Mouse (Mus musculus) intestine, postnatal 0 days (tissue): ENCODE data around the gene Capzb. TPM values are rescaled to one million over a fixed set of nuclear protein-coding genes. Genes with fewer than 3 reads are reported as not detected.

ENCODE experiments used
- ATAC-seq: fragments of 200-750 bp; cut with Nextera tagmentation; 2 replicates; pipeline ENCODE4 v1.8.0; 2017; ENCODE audit warnings: mild to moderate bottlenecking, moderate TSS enrichment, moderate library complexity
- H3K27ac ChIP-seq: fragments of 300-500 bp; sonication (generic); 2 replicates; pipeline ENCODE4 v1.5.1; 2014; ENCODE audit warnings: mild to moderate bottlenecking, low read depth, low read length, moderate library complexity
- H3K27me3 ChIP-seq: fragments of 300-500 bp; sonication (generic); replicated peaks from 2 replicates; pipeline ENCODE4 v1.6.1; 2014; ENCODE audit warnings: low read length, mixed read lengths; ENCODE audit not compliant: control insufficient read depth, insufficient read depth
- H3K36me3 ChIP-seq: fragments of 300-500 bp; sonication (generic); 2 replicates; pipeline ENCODE4 v1.6.1; 2014; ENCODE audit warnings: mild to moderate bottlenecking, moderate library complexity; ENCODE audit not compliant: control insufficient read depth, insufficient read depth
- H3K4me1 ChIP-seq: fragments of 300-500 bp; sonication (generic); replicated peaks from 2 replicates; pipeline ENCODE4 v1.6.1; 2014; ENCODE audit warnings: antibody characterized with exemption, low read length, mixed read lengths; ENCODE audit not compliant: control insufficient read depth, insufficient read depth
- H3K4me2 ChIP-seq: fragments of 300-500 bp; sonication (generic); replicated peaks from 2 replicates; pipeline ENCODE4 v1.6.1; 2014; ENCODE audit warnings: low read depth, mild to moderate bottlenecking, moderate library complexity
- H3K4me3 ChIP-seq: fragments of 300-500 bp; sonication (generic); 2 replicates; pipeline ENCODE4 v1.5.1; 2014; ENCODE audit warnings: low read depth, low read length
- H3K9ac ChIP-seq: fragments of 300-500 bp; sonication (generic); 2 replicates; pipeline ENCODE4 v1.6.1; 2014; ENCODE audit warnings: mild to moderate bottlenecking, low read depth, low read length
- H3K9me3 ChIP-seq: fragments of 300-500 bp; sonication (generic); 2 replicates; pipeline ENCODE4 v1.6.1; 2016; ENCODE audit warnings: mixed run types; ENCODE audit not compliant: control insufficient read depth
- CTCF ChIP-seq: sonication (generic); IDR thresholded peaks from 2 replicates; pipeline ENCODE4 v1.5.1; 2016; ENCODE audit warnings: low read depth, mild to moderate bottlenecking, control low read depth, antibody characterized with exemption, moderate library complexity
- WGBS: fragments of 180-500 bp; shearing (Covaris S2); extraction: QIAGEN DNeasy Blood & Tissue Kit; methylation state at CpG from one replicate; pipeline ENCODE4 v1.1.7; 2014; 5-methylcytosine and 5-hydroxymethylcytosine counted together
- polyA plus RNA-seq: library from polyadenylated mRNA; unstranded; fragments of >200 nt; fragmentation: Nextera tagmentation; extraction: Ambion mirVana; gene quantifications from 2 replicates; pipeline ENCODE4 v1.2.1, GENCODE M21; 2015

Gene Capzb
- polyA plus RNA-seq, 1 experiment from 2014 or later = 299 TPM

DNA sequence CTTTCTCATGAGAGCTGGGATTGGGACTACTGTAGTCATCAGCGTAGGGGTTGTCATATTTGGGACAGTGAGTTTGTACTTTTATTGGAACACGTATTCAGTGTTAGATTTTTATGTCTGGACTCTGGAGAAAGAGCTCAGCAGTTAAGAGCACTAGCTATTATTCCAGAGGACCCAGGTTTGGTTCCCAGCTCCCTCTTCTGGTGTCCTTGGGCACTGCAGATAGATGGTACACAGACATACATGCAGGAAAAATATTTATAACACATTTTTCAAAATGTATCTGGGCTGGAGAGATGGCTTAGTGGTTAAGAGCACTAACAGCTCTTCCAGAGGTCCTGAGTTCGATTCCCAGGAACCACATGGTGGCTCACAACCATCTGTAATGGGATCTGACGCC lies 28.3 kb downstream of the Capzb start:
- no peak overlapping the region for H3K4me3 ChIP-seq
- H3K27me3 ChIP-seq = no peaks in the 10 kb centered on the region
- no peak overlapping the region for H3K9ac ChIP-seq
- no peak overlapping the region for H3K4me2 ChIP-seq
- H3K36me3 ChIP-seq = peaks cover 7% of the 10 kb centered on the region
- no peak overlapping the region for H3K27ac ChIP-seq
- no peaks in the 10 kb centered on the region for H3K9me3 ChIP-seq
- TF ChIP-seq CTCF = peak; percentile 71
- no peak for ATAC-seq
- 95% methylated on average over 4 of the region's 4 CpGs for WGBS
- H3K4me1 ChIP-seq = no peaks in the 10 kb centered on the region; the same call in 1 of the 2 replicates

DNA sequence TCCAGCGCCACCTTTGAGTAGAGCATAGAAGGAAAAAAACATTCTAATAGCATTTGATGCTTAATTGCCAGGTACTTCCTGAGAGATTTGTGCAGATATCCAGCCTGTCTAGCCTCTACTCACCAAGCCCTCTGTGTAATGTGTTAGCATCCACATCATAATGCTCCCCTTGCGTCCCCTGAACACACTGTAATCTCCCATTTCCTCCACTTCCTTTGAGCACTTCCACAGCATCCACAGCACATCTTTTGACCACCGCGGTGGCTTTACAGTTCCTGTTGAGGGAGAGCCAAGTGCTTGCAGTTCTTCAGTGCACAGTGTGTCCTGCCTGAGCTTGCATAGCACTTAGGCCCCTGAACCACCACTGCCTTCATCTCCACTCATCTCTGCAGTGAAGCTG lies 29.1 kb downstream of the Capzb start:
- no peak overlapping the region for H3K4me3 ChIP-seq
- H3K36me3 ChIP-seq = peaks cover 13% of the 10 kb centered on the region
- no peaks in the 10 kb centered on the region for H3K9me3 ChIP-seq
- H3K4me2 ChIP-seq = no peak overlapping the region
- no peak for ATAC-seq
- H3K9ac ChIP-seq = no peak overlapping the region
- no peaks in the 10 kb centered on the region for H3K27me3 ChIP-seq
- no peak for TF ChIP-seq CTCF
- H3K27ac ChIP-seq = no peak overlapping the region
- no peaks in the 10 kb centered on the region; the same call in 1 of the 2 replicates for H3K4me1 ChIP-seq
- 79% methylated on average over 4 of the region's 4 CpGs for WGBS

DNA sequence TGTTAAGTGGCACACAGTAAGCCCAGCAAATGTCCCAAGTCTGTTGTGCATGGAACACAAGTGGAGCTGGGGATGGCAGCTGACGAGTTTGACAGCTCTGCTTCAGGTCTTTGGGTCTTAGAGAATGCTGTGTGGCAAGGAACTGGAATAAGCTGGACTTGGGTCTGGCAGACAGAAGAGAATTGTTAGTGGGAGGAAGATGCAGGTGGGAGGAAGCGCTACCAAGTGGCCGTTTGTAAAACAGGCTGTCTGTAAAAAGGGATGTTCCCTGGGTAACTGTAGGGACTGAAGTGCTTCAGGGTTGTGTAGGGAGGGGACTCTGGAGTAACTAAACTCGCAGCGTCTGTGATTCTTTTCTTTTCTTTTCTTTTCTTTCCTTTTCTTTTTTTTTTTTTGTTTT lies 32.4 kb downstream of the Capzb start:
- peak; percentile 27; the same call in 1 of the 2 replicates for TF ChIP-seq CTCF
- H3K27ac ChIP-seq = no peak overlapping the region
- 70% methylated on average over 5 of the region's 5 CpGs for WGBS
- no peaks in the 10 kb centered on the region for H3K27me3 ChIP-seq
- H3K9me3 ChIP-seq = no peaks in the 10 kb centered on the region
- H3K4me2 ChIP-seq = no peak overlapping the region
- H3K4me3 ChIP-seq = no peak overlapping the region
- no peak overlapping the region for H3K9ac ChIP-seq
- no peaks in the 10 kb centered on the region; the same call in 1 of the 2 replicates for H3K4me1 ChIP-seq
- H3K36me3 ChIP-seq = peaks cover 7% of the 10 kb centered on the region; the same call in 1 of the 2 replicates
- no peak for ATAC-seq

DNA sequence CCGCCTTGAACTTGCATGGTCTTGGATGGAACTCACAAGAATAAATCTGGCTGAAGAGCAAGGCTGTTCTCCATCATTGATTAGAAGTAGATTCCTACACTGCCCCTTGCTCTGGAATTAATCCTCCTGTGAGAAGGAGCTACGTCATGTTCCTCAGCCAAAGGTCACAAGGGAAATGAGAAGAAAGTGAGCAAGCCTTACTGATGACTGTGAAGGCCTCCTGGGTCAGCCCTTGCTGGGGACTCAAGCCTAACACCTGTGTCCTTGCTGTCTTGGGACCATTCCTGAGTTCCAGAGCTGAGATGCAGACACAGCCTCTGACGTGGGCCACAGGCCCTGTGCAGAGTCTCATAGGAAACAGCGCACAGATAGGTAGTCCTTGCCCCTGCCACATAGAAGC lies 33.2 kb downstream of the Capzb start:
- 75% methylated on average over 4 of the region's 4 CpGs for WGBS
- no peak for ATAC-seq
- peaks cover 5% of the 10 kb centered on the region for H3K4me1 ChIP-seq
- H3K27me3 ChIP-seq = no peaks in the 10 kb centered on the region
- H3K4me3 ChIP-seq = no peak overlapping the region
- no peak for TF ChIP-seq CTCF
- no peak overlapping the region for H3K9ac ChIP-seq
- no peak overlapping the region for H3K27ac ChIP-seq
- H3K36me3 ChIP-seq = peaks cover 7% of the 10 kb centered on the region; the same call in 1 of the 2 replicates
- H3K4me2 ChIP-seq = no peak overlapping the region
- no peaks in the 10 kb centered on the region for H3K9me3 ChIP-seq

DNA sequence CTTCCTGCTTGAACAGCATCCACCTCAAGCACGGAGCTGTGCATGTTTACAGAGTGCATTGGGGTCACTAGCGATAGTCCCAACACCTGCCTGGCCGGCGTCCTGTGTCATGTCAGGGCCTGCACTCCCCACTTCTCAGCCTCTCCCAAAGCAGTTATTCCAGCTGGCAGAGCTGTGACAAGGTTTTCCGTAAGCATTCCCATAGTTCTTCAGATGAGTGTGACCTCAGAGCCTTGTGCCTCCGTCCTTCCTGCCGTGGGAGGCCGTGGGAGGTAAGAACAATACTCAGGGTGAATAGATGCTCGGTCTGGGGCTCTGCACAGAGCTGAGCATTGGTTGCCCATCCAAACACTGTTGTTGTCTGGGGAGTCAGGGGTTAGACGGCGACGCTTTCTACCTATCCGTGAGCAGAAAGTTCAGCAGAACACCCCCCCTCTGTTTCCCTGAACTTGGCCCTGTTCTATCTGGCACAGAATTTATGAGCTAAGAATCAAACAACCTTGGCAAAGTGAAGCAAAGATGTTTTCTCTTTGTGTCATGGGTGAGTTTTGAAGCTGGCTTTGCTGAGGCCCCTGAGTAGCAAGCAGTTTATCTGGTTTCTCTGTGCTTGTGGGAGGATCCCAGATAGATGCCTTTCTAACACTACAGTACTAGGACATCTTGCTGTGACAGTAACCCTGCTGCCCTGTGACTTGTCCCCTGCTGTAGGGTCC lies 34.0 kb downstream of the Capzb start:
- TF ChIP-seq CTCF = no peak
- H3K36me3 ChIP-seq = peaks cover 12% of the 10 kb centered on the region; the same call in 1 of the 2 replicates
- WGBS = 71% methylated on average over 13 of the region's 13 CpGs
- no peak overlapping the region for H3K27ac ChIP-seq
- H3K9ac ChIP-seq = no peak overlapping the region
- no peak for ATAC-seq
- H3K4me2 ChIP-seq = no peak overlapping the region
- no peaks in the 10 kb centered on the region for H3K9me3 ChIP-seq
- H3K27me3 ChIP-seq = no peaks in the 10 kb centered on the region
- no peak overlapping the region for H3K4me3 ChIP-seq
- H3K4me1 ChIP-seq = peaks cover 5% of the 10 kb centered on the region

DNA sequence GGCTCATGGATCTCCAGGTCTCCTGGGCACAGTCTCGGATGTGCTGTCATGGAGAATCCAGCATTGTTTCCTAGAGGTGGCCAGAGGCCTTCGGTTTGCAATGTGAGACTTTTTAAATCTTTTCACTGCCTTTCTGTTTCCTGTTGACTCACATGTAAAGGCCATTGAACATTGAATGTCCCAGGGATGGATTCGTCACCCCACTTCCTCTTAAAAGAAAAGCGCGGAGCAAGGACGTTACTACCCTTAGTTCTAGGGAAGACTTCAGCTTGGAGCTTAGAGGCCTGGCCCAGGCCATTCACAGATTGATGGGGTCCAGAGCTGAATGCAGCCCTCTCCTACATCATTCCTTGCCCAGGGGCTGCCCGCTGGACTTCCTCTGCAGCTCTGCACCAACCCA lies 35.2 kb downstream of the Capzb start:
- ATAC-seq = no peak
- Histone ChIP-seq H3K4me2 (no peak overlapping the region), H3K4me3 (no peak overlapping the region), H3K36me3 (peaks cover 12% of the 10 kb centered on the region; the same call in 1 of the 2 replicates), H3K9me3 (no peaks in the 10 kb centered on the region), H3K4me1 (peaks cover 5% of the 10 kb centered on the region), H3K27me3 (no peaks in the 10 kb centered on the region), H3K27ac (no peak overlapping the region), H3K9ac (no peak overlapping the region)
- no peak for TF ChIP-seq CTCF
- 79% methylated on average over 7 of the region's 7 CpGs for WGBS
